Mouse (Mus musculus) heart, embryonic 12.5 days (tissue): ENCODE results near the gene 4933424G06Rik. TPM values are rescaled to one million over a fixed set of nuclear protein-coding genes. Genes with fewer than 3 reads are reported as not detected.

Experiments
- ATAC-seq: fragments of 200-750 bp; cut with Nextera tagmentation; 2 replicates; pipeline ENCODE4 v1.8.0; 2017; ENCODE audit warnings: moderate TSS enrichment, moderate library complexity; ENCODE audit not compliant: insufficient number of reproducible peaks, low FRiP score
- H3K27ac ChIP-seq: fragments of 300-500 bp; sonication (generic); 2 replicates; pipeline ENCODE4 v1.5.1; 2016; ENCODE audit warnings: mild to moderate bottlenecking, moderate library complexity; ENCODE audit not compliant: poor library complexity, severe bottlenecking
- H3K27me3 ChIP-seq: fragments of 300-500 bp; sonication (generic); replicated peaks from 2 replicates; pipeline ENCODE4 v1.6.1; 2016; ENCODE audit warnings: mild to moderate bottlenecking, moderate library complexity
- H3K36me3 ChIP-seq: fragments of 300-500 bp; sonication (generic); 2 replicates; pipeline ENCODE4 v1.6.1; 2016; ENCODE audit warnings: mild to moderate bottlenecking, moderate library complexity
- H3K4me1 ChIP-seq: fragments of 300-500 bp; sonication (generic); replicated peaks from 2 replicates; pipeline ENCODE4 v1.6.1; 2016; ENCODE audit warnings: mild to moderate bottlenecking
- H3K4me2 ChIP-seq: fragments of 300-500 bp; sonication (generic); 2 replicates; pipeline ENCODE4 v1.6.1; 2016; ENCODE audit warnings: mild to moderate bottlenecking, moderate library complexity
- H3K4me3 ChIP-seq: fragments of 300-500 bp; sonication (generic); 2 replicates; pipeline ENCODE4 v1.5.1; 2016; ENCODE audit warnings: mild to moderate bottlenecking
- H3K9ac ChIP-seq: fragments of 300-500 bp; sonication (generic); 2 replicates; pipeline ENCODE4 v1.6.1; 2016; ENCODE audit warnings: mild to moderate bottlenecking, moderate library complexity
- H3K9me3 ChIP-seq: fragments of 300-500 bp; sonication (generic); replicated peaks from 2 replicates; pipeline ENCODE4 v1.6.1; 2016; ENCODE audit warnings: mild to moderate bottlenecking, moderate library complexity
- WGBS: fragments of 180-500 bp; shearing (Covaris S2); methylation state at CpG from one replicate; pipeline ENCODE4 v1.1.7; 2016; 5-methylcytosine and 5-hydroxymethylcytosine counted together
- polyA plus RNA-seq: library from polyadenylated mRNA; unstranded; fragments of >200 nt; fragmentation: Nextera tagmentation; extraction: Ambion mirVana; gene quantifications from 2 replicates; pipeline ENCODE4 v1.2.1, GENCODE M21; 2016

4933424G06Rik gene
- polyA plus RNA-seq, 1 experiment from 2014 or later, result not detected

DNA sequence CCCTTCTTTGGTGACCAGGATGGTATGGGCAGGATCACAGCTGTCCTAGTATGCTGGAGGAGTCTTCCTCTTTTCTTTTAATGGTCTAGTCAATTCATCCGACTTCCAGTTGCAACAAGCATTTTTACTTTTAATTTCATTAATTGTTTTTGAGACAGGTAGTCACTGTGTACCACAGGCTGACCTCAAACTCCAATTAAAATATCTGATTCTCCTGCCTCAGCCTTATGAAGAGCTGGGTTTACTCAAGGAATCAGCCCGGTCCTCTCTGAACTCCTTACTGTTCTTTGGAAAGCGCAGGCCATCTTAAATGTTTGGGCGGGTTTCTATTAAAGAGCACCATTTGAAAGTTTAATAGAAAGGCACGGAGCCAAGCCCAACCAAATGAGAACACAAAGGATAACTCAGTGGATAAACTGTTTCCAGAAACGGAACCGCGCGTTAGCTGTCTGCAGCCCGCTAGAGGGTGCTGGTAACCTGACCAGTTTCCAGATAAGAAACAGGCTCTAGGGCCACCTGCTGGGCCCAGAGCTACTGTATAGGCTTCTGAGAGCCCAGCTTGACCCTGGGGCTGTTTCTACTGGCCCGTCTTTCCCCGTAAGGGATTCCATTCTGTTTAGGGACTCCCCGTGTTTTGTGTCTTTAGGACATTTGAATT lies 26.0 kb upstream of the 4933424G06Rik start:
- Histone ChIP-seq H3K27ac (no peak overlapping the region), H3K9me3 (no peaks in the 10 kb centered on the region), H3K4me3 (no peak overlapping the region), H3K36me3 (no peaks in the 10 kb centered on the region), H3K27me3 (no peaks in the 10 kb centered on the region), H3K4me1 (no peaks in the 10 kb centered on the region), H3K9ac (no peak overlapping the region), H3K4me2 (no peak overlapping the region)
- ATAC-seq, result no peak; the same call in 1 of the 2 replicates
- WGBS, result 12% methylated on average over 13 of the region's 13 CpGs

DNA sequence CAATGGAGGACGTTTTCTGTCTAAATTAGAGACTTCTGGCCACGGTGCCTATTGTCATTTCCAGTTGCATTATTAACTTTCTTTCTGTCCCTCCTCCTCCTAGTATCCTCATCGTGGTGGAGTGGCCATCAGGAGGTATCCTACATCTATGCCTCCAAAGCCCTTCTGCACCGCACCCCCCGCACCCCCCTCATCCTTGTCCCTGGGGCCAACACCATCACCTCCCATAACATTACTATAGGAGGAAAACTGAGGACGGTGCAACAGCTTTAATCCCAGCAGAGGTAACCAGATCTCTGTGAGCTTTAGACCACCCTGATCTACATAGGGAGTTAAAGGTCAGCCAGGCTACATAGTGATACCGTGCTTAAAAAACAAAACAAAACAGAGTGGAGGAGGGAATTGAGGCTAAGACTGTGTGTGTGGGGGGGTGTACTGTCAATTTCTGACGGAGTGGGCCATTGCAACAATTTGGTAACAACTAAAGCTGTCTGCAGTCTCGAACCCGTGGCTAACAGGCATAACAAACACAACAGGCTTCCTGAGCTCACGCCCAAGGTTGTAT lies 19.2 kb upstream of the 4933424G06Rik start:
- Histone ChIP-seq H3K27me3 (no peaks in the 10 kb centered on the region), H3K36me3 (peaks cover 24% of the 10 kb centered on the region), H3K9ac (peak overlapping the region; percentile 49; the same call in 1 of the 2 replicates), H3K4me1 (peaks cover 9% of the 10 kb centered on the region), H3K27ac (peak overlapping the region; percentile 52; the same call in 1 of the 2 replicates), H3K4me2 (peak overlapping the region; percentile 79), H3K9me3 (no peaks in the 10 kb centered on the region), H3K4me3 (peak overlapping the region; percentile 88)
- 61% methylated on average over 11 of the region's 11 CpGs for WGBS
- ATAC-seq, result peak; percentile 10; the same call in 1 of the 2 replicates

DNA sequence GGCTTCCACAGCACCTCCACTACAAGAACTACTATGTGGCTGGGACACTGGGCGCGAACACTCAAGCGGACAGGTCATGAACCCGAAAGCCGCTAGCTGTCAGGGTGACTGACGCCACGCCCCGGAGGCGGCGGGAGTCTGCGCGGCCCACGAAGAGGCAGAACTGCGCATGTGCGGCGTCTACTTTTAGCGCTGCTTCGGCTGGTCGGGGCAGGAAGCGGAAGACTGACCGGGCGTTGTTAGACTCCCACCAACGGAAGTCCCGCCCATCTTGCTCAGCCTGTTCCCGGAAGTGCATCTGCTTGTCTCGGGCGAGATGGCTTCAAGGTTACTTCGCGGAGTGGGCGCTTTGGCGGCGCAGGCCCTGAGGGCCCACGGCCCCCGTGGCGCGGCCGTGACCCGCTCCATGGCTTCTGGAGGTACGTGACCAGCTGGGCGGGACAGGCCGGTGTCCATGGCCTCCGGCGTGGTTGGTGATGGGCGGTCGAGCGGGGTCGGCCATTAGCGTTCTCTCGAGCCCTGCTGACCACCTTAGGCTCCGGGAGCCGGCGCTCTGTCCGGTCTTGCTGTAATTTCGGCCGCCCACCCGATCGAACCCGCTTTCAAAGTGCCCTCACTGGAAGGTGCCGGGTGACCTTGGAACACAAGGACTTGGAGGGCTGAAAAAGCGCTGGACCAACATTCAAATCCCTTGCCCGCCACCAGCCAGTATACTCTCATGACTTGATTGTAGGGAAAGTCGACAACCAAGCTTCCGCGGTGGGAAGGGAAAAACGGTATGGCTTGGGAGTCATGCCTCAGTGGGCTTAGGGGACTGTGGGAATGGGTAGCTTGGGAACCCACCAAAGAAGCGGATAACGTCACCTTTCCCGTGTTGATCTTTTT lies 18.4 kb upstream of the 4933424G06Rik start, which contains the start of gene Cox5b:
Cox5b (plus strand) TSS at position 179 of the 885 bp plus-strand sequence.
- under 1% methylated on average over 68 of the region's 68 CpGs for WGBS
- Histone ChIP-seq H3K4me1 (peaks cover 9% of the 10 kb centered on the region), H3K27ac (peak within 1 kb of the TSS; percentile 75)

DNA sequence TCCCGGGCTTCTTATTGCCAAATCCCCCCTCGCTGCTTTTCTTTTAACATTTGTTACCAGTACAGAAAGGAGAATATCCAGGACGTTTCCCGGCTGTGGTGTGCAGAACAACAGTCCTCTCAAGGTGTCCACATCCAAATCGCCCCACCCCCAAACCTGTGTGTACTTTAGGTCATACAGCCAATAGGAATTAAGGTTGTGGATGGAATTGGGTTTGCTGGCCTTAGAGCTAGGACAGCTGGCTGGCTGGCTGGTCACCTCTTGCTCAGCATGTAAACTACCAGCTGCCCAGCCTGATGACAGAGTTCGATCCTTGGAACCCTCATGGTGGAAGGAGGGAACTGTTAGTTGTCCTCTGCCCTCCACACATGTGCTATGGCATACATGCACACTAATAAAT lies 15.1 kb upstream of the 4933424G06Rik start:
- Histone ChIP-seq H3K36me3 (peaks cover 38% of the 10 kb centered on the region), H3K4me2 (no peak overlapping the region), H3K4me1 (peaks cover 19% of the 10 kb centered on the region), H3K27ac (no peak overlapping the region), H3K4me3 (no peak overlapping the region), H3K9me3 (no peaks in the 10 kb centered on the region), H3K9ac (no peak overlapping the region), H3K27me3 (no peaks in the 10 kb centered on the region)
- WGBS, result 84% methylated on average over 6 of the region's 6 CpGs
- ATAC-seq, result no peak

More for the DNA sequence above, 18.4 kb upstream of the 4933424G06Rik start, which contains the start of gene Cox5b:
- H3K36me3 ChIP-seq, result peaks cover 24% of the 10 kb centered on the region
- no peaks in the 10 kb centered on the region for H3K9me3 ChIP-seq
- peak within 1 kb of the TSS; percentile 93 for H3K9ac ChIP-seq
- H3K4me3 ChIP-seq, result peak within 1 kb of the TSS; percentile 88
- ATAC-seq, result peak; percentile 96
- H3K27me3 ChIP-seq, result no peaks in the 10 kb centered on the region
- peak within 1 kb of the TSS; percentile 79 for H3K4me2 ChIP-seq

DNA sequence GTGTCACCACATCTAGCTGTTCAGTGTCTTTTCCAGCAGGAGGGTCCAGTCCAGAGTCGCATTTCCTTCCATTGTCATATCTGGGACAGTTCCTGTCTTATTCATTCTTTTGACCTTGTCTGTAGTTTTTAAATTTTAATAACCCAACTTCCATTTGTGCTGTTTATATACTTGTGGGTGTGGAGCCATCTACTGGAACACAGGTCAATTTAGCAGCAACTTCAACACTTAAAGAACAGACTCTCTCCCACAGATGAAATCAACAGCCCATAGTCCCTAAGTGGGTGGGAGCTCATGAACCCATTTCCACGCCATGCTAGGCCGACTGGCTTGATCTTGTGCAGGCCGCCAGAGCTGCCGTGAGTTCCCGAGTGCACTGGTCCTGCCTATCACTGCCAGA lies 13.5 kb upstream of the 4933424G06Rik start:
- H3K4me3 ChIP-seq, result no peak overlapping the region
- ATAC-seq, result no peak
- 43% methylated on average over 6 of the region's 6 CpGs for WGBS
- no peak overlapping the region for H3K4me2 ChIP-seq
- no peaks in the 10 kb centered on the region for H3K27me3 ChIP-seq
- H3K27ac ChIP-seq, result no peak overlapping the region
- H3K9ac ChIP-seq, result no peak overlapping the region
- H3K36me3 ChIP-seq, result peaks cover 54% of the 10 kb centered on the region
- H3K9me3 ChIP-seq, result no peaks in the 10 kb centered on the region
- peaks cover 19% of the 10 kb centered on the region for H3K4me1 ChIP-seq

DNA sequence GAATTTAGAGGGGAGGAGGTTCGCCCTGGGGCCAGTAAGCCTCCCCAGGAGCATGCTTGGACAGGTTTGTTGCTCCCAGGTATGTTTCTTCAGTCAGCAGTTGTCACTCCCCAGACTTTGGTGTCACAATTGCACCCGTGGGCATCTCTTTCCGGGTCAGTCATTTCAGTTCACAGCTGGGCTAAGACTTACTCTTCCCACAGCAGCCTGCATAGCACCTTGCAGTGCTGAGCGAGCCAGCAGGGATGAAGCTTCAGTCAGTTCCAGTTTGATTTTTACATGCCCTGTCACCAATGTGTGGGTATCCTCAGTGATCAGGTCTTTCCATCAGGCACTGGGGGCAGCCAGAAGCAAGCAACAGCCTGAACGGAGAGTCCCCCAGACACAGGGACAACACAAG lies 12.9 kb upstream of the 4933424G06Rik start:
- H3K9ac ChIP-seq, result no peak overlapping the region
- no peaks in the 10 kb centered on the region for H3K9me3 ChIP-seq
- WGBS, result 65% methylated on average over 5 of the region's 5 CpGs
- H3K4me2 ChIP-seq, result no peak overlapping the region
- no peak overlapping the region for H3K4me3 ChIP-seq
- peaks cover 60% of the 10 kb centered on the region for H3K36me3 ChIP-seq
- H3K4me1 ChIP-seq, result peaks cover 18% of the 10 kb centered on the region
- ATAC-seq, result no peak
- H3K27me3 ChIP-seq, result no peaks in the 10 kb centered on the region
- no peak overlapping the region for H3K27ac ChIP-seq

DNA sequence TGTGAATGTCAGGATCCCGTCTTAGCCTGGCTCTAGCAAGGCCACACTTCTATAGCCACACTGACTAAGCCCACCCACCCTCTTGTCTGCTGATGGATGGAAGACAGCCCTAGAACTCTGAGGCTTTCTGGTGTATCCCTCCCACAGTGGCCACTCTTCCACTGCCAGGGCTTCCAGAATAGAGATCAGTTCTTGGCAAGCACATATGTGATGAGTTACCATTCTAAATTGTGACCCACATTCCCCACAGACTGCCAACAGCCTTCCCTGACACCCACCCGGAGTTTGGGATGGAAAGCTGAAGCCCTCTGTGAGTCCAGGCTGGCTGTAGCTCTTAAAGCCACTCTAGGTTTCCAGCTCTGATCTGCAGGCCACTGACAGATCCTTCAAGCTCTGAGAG lies 2.8 kb upstream of the 4933424G06Rik start:
- Histone ChIP-seq H3K4me1 (peaks cover 14% of the 10 kb centered on the region), H3K27ac (no peak overlapping the region), H3K9ac (0 out of 2 replicates have a peak overlapping the region, but pooled peaks have one; percentile 4), H3K4me3 (no peak overlapping the region), H3K36me3 (peaks cover 56% of the 10 kb centered on the region), H3K4me2 (no peak overlapping the region), H3K27me3 (no peaks in the 10 kb centered on the region), H3K9me3 (no peaks in the 10 kb centered on the region)
- WGBS, result 75% methylated on average over 2 of the region's 2 CpGs
- ATAC-seq, result no peak

DNA sequence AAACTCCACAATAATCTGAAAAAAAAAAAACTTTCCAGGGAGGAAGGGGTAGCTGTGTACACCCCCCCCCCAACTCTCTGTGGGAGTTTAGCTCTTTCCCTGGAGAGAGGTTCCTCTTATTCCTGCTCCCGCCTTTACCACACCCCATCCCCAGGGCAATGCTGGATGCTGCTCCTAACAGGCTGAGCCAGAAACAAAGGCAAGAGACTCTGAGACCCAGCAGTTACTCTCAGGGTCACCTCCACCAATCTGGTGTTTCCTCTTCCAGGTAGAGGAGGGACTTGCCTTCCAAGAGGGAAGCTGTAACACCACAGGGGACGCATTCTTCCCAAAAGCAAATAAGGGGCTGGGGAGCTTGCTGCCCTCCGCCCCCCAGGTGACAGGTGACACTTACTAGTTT lies 2.2 kb upstream of the 4933424G06Rik start:
- no peak for ATAC-seq
- H3K4me3 ChIP-seq, result peak overlapping the region; percentile 79; the same call in 1 of the 2 replicates
- no peaks in the 10 kb centered on the region for H3K9me3 ChIP-seq
- no peak overlapping the region for H3K9ac ChIP-seq
- peaks cover 50% of the 10 kb centered on the region for H3K36me3 ChIP-seq
- peak overlapping the region; percentile 91; the same call in 1 of the 2 replicates for H3K4me2 ChIP-seq
- no peak overlapping the region for H3K27ac ChIP-seq
- H3K4me1 ChIP-seq, result peaks cover 14% of the 10 kb centered on the region
- no peaks in the 10 kb centered on the region for H3K27me3 ChIP-seq
- WGBS, result 85% methylated on average over 3 of the region's 3 CpGs

DNA sequence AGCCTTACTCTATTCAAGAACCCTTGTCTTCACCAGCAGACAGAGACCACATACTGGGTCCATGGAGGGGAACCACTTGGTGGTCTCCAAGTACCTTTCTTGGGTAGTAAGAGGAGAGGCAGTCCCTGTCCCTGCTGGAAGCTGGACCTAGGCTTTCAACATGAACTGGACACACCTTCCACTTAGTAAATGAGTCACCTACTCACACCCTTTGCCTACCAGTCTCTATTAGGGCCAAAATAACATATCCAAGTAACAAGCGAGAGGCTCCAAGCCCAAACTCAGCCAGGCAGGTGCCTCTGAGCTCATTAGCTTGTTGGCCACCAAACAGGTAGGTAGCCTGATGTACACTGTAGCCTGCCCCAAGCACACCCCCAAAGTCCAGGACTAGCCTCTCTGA lies 1.3 kb upstream of the 4933424G06Rik start:
- H3K27ac ChIP-seq, result 0 out of 2 replicates have a peak overlapping the region, but pooled peaks have one; percentile 82

DNA sequence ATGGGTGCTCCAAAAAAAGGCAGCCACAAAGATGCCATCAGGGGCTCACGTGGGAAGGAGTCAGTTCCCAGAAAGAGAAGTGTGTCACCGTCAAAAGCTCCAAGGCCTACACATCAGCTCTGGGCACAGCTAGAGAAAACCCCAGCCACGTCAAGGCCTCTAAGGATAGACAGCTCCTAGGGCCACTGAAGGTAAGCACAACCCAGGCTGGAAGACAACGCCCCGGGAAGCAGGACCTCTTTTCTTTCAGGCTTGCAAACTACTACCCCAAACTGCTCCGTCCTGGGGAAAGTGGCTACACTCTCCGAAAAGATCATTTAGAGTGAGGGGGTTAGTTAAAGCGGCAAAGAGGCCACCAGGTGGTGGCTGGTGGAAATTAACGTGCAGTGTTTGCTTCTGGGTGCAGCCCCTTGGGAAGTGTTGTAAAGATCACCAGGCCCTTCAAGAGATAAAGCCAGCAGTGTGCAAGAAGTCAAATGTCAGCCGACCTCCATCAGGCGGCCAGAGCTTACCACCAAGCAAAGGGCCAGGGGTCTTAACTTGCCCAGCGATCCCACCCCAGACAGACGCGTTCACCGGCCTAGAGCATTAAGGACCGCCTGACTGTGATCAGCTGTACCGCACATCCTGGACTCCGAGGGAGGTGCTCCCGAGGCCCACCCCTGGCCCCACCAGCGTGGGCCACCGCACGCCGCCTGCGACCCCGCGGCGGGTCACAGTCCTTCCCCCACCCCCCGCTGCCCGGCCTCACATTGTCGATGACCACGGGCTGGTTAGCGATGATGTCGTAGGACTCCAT lies 695 bp upstream of the 4933424G06Rik start:
- Histone ChIP-seq H3K4me1 (peaks cover 14% of the 10 kb centered on the region), H3K36me3 (peaks cover 35% of the 10 kb centered on the region), H3K9me3 (no peaks in the 10 kb centered on the region), H3K9ac (peak overlapping the region; percentile 92), H3K4me2 (peak overlapping the region; percentile 91), H3K27ac (peak overlapping the region; percentile 82), H3K27me3 (no peaks in the 10 kb centered on the region), H3K4me3 (peak overlapping the region; percentile 79)
- peak; percentile 68 for ATAC-seq
- WGBS, result 2% methylated on average over 33 of the region's 33 CpGs

More for the DNA sequence above, 1.3 kb upstream of the 4933424G06Rik start:
- no peaks in the 10 kb centered on the region for H3K27me3 ChIP-seq
- peaks cover 14% of the 10 kb centered on the region for H3K4me1 ChIP-seq
- 86% methylated on average over 1 of the region's 1 CpGs for WGBS
- peak overlapping the region; percentile 92 for H3K9ac ChIP-seq
- peak overlapping the region; percentile 91 for H3K4me2 ChIP-seq
- H3K9me3 ChIP-seq, result no peaks in the 10 kb centered on the region
- no peak for ATAC-seq
- peak overlapping the region; percentile 79 for H3K4me3 ChIP-seq
- peaks cover 42% of the 10 kb centered on the region for H3K36me3 ChIP-seq
